ENCODE assay signal across 12 mouse cellular contexts in genomic region chr15:83298313-83298712, GRCm38 (mm10). TPM values are rescaled to one million over a fixed set of nuclear protein-coding genes. Genes with fewer than 3 reads are reported as not detected.
DNase-seq lines count a peak whose midpoint lies in the region; TF ChIP-seq lines count a peak whose summit lies in the region.
"Had no signal": no experiment of that assay in that cellular context is flagged by ENCODE, and none has a peak within 500 bp of the region (broad histone marks: within the 10 kb centered on the region; RNA-seq: fewer than 3 reads in every experiment).

No protein-coding gene starts in this region.

- H3K4me1 ChIP-seq in thymus, adult 2 months (replicated peaks; ENCODE audit: control insufficient read depth, insufficient read depth, low read length): no peaks in the 10 kb centered on the region

- DNase-seq in layer of hippocampus, adult 2 months (ENCODE audit: low spot score in 2 of 2): no peak
- no peak for DNase-seq in layer of hippocampus, postnatal 36 days
- DNase-seq in thymus, postnatal 4 days: peak; percentile 23
- no peak for DNase-seq in thymus, adult 2 months
- peak; percentile 22 for DNase-seq in c-Kit-positive CD71-positive TER-119-negative erythroid progenitor cells, embryonic 14.5 days (ENCODE audit: low read depth)
- no peak for DNase-seq in embryo, embryonic 9.5 days (ENCODE audit: extremely low spot score)
- DNase-seq in MN1 (ENCODE audit: low spot score): no peak
- DNase-seq: cerebellum, adult 8-10 months; kidney, adult 11 months; right cerebral cortex, adult 18-20 months had no signal

- H3K27me3 ChIP-seq in thymus, adult 2 months (ENCODE audit: control insufficient read depth, insufficient read depth, low read length): no peaks in the 10 kb centered on the region

- no peak overlapping the region for H3K4me3 ChIP-seq in layer of hippocampus, adult 2 months
- H3K4me3 ChIP-seq in thymus, adult 2 months (ENCODE audit: control insufficient read depth, insufficient read depth, low read length): no peak overlapping the region
- H3K4me3 ChIP-seq: hindbrain, embryonic 10.5 days had no signal

- no peak for TF ChIP-seq POLR2A in thymus, adult 2 months (IDR thresholded peaks at IDR 0.05; ENCODE audit: control insufficient read depth, extremely low read depth, insufficient read depth, low read length, poor library complexity)

- 95% methylated on average over 8 of the region's 8 CpGs for WGBS in thymus, adult 2 months

- no peak overlapping the region for H3K27ac ChIP-seq in layer of hippocampus, adult 2 months
- H3K27ac ChIP-seq in thymus, adult 2 months (ENCODE audit: control insufficient read depth, insufficient read depth, low read length): no peak overlapping the region

- H3K36me3 ChIP-seq in thymus, adult 2 months (ENCODE audit: control insufficient read depth, insufficient read depth, low read length): no peaks in the 10 kb centered on the region

- peak; percentile 53 for TF ChIP-seq CTCF in layer of hippocampus, adult 2 months (conservative IDR thresholded peaks at IDR 0.05)
- TF ChIP-seq CTCF in thymus, adult 2 months (IDR thresholded peaks at IDR 0.05; ENCODE audit: borderline replicate concordance, control insufficient read depth, extremely low read depth, insufficient read depth, low read length, poor library complexity): no peak

RNA-seq across cellular contexts. Expression of gene A4galt, which starts 46.7 kb away (rescaled TPM):
- 1 to 10 TPM; 3.2 to 3.6 TPM for total RNA-seq in layer of hippocampus, adult 2 months (2021)
- 1 to 10 TPM; 2.0 to 4.0 TPM for total RNA-seq in layer of hippocampus, postnatal 36 days (2021)
- 5.4 and 6.4 TPM in 2 replicates for polyA plus RNA-seq in thymus, adult 2 months (2012; rRNA removed)
- total RNA-seq: megakaryocyte, adult 5-6 weeks had no signal

RNA-seq across cellular contexts. Expression of gene Arfgap3, which starts 51.7 kb away (rescaled TPM):
- total RNA-seq in layer of hippocampus, adult 2 months (2021): 10 to 100 TPM; 17.3 to 17.5 TPM
- 10 to 100 TPM; 19.6 to 19.7 TPM for total RNA-seq in layer of hippocampus, postnatal 36 days (2021)
- polyA plus RNA-seq in thymus, adult 2 months (2012; rRNA removed): 15.0 and 23.0 TPM in 2 replicates

Comparison
In these comparisons a context has a peak if more than half of its experiments do, and no peak if none do; other contexts are left out.
1. DNase-seq: peak in thymus, postnatal 4 days (single experiment) and c-Kit-positive CD71-positive TER-119-negative erythroid progenitor cells, embryonic 14.5 days (single experiment); none in layer of hippocampus, adult 2 months (0 of 2), layer of hippocampus, postnatal 36 days (0 of 2), thymus, adult 2 months (single experiment), embryo, embryonic 9.5 days (single experiment) and MN1 (single experiment).